Mouse (Mus musculus): ENCODE data around the gene Col18a1.

- TF ChIP-seq POLR2A (IDR thresholded peaks at IDR 0.05; ENCODE audit: borderline replicate concordance, insufficient read depth, low read length) (no peak), CTCF (IDR thresholded peaks at IDR 0.05; ENCODE audit: borderline replicate concordance, insufficient read depth, low read depth, low read length) (no peak)
These were observed 39.8 kb upstream of the Col18a1 start for GRCm38 (mm10) chr10:77206134-77206533.
